Mouse (Mus musculus) embryonic facial prominence, embryonic 10.5 days (tissue): ENCODE measurements at regions not wholly inside any gene's neighbourhood (a gene's known extent, or its start where the extent isn't known, plus 50 kb on each side); places are given as distances from the start of the nearest gene placed in this dataset.

ENCODE experiments used
- DNase-seq: peaks from one replicate; pipeline ENCODE4 v3.0.0-alpha.2; 2017; ENCODE audit warnings: low spot score
- H3K27ac ChIP-seq: fragments of 300-500 bp; sonication (generic); replicated peaks from 2 replicates; pipeline ENCODE4 v1.5.1; 2016; ENCODE audit warnings: mild to moderate bottlenecking
- H3K27me3 ChIP-seq: fragments of 300-500 bp; sonication (generic); replicated peaks from 2 replicates; pipeline ENCODE4 v1.6.1; 2016; ENCODE audit warnings: low read depth, mild to moderate bottlenecking; ENCODE audit not compliant: poor library complexity, severe bottlenecking
- H3K36me3 ChIP-seq: fragments of 300-500 bp; sonication (generic); replicated peaks from 2 replicates; pipeline ENCODE4 v1.6.1; 2016; ENCODE audit warnings: mild to moderate bottlenecking, moderate library complexity
- H3K4me1 ChIP-seq: fragments of 300-500 bp; sonication (generic); 2 replicates; pipeline ENCODE4 v1.6.1; 2016
- H3K4me3 ChIP-seq: fragments of 300-500 bp; sonication (generic); 2 replicates; pipeline ENCODE4 v1.5.1; 2016; ENCODE audit warnings: mild to moderate bottlenecking, moderate library complexity
- H3K9me3 ChIP-seq: fragments of 300-500 bp; sonication (generic); 2 replicates; pipeline ENCODE4 v1.6.1; 2016; ENCODE audit warnings: mild to moderate bottlenecking
- WGBS: fragments of 180-500 bp; shearing (Covaris S2); methylation state at CpG from one replicate; pipeline ENCODE4 v1.1.7; 2016; 5-methylcytosine and 5-hydroxymethylcytosine counted together

DNA sequence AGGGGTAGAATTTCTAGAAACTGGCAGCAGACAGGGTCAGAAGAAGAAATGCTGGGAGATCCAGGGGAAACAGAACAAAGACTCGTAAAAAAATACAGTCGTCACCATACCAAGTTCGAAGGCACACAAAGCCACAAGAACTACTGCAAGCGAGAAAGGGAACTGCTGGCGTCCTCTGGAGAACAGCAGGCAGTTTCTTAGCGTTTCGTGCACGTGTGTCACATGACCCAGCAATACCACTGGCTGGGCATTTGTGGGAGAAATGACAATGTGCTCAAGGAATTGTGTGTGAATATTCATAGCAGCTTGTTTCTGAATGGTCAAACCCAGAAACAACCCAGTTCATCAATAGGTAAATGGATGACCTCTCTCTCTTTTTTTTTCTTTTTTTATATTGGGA is 211.5 kb upstream of the Peli2 start:
- H3K27me3 ChIP-seq, result no peaks in the 10 kb centered on the region
- WGBS, result 65% methylated on average over 8 of the region's 8 CpGs

DNA sequence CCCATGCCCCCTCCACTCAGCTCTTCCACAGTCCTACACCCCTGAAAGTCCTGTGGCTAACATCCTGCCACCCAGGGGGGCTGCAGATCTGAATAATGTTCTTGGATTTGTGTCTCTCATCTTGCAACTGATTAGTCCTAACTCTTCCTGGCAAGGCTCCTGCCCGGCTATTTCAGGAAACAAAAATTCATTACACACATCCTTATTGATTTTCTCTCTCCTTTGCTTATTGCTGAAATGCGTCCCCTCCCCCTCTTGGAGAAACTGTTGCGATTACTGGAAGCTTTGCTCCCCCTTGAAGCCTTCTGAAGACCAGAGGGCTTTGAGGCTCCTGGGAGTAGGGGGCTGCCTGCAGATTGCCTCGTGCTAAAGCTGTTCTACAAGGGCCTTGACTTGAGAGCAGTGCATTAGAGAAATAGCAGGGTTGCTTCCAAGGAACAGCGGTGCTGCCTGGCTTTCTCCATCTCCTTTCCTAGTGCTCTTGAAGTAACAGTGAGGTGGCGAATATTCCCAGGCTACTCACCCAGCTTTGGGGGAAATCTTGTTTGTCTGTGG is 209.8 kb upstream of the Peli2 start:
- DNase-seq, result no peak
- 0 out of 2 replicates have a peak, but pooled peaks cover 4% of the 10 kb centered on the region for H3K27me3 ChIP-seq
- peaks cover 20% of the 10 kb centered on the region for H3K4me1 ChIP-seq
- no peaks in the 10 kb centered on the region for H3K9me3 ChIP-seq
- 49% methylated on average over 6 of the region's 6 CpGs for WGBS
- no peaks in the 10 kb centered on the region for H3K36me3 ChIP-seq
- H3K4me3 ChIP-seq, result no peak overlapping the region
- H3K27ac ChIP-seq, result no peak overlapping the region; the same call in 1 of the 2 replicates

More for the DNA sequence above, 211.5 kb upstream of the Peli2 start:
- no peaks in the 10 kb centered on the region for H3K36me3 ChIP-seq
- DNase-seq, result no peak
- peaks cover 16% of the 10 kb centered on the region for H3K4me1 ChIP-seq
- H3K4me3 ChIP-seq, result no peak overlapping the region
- no peak overlapping the region for H3K27ac ChIP-seq
- no peaks in the 10 kb centered on the region for H3K9me3 ChIP-seq

DNA sequence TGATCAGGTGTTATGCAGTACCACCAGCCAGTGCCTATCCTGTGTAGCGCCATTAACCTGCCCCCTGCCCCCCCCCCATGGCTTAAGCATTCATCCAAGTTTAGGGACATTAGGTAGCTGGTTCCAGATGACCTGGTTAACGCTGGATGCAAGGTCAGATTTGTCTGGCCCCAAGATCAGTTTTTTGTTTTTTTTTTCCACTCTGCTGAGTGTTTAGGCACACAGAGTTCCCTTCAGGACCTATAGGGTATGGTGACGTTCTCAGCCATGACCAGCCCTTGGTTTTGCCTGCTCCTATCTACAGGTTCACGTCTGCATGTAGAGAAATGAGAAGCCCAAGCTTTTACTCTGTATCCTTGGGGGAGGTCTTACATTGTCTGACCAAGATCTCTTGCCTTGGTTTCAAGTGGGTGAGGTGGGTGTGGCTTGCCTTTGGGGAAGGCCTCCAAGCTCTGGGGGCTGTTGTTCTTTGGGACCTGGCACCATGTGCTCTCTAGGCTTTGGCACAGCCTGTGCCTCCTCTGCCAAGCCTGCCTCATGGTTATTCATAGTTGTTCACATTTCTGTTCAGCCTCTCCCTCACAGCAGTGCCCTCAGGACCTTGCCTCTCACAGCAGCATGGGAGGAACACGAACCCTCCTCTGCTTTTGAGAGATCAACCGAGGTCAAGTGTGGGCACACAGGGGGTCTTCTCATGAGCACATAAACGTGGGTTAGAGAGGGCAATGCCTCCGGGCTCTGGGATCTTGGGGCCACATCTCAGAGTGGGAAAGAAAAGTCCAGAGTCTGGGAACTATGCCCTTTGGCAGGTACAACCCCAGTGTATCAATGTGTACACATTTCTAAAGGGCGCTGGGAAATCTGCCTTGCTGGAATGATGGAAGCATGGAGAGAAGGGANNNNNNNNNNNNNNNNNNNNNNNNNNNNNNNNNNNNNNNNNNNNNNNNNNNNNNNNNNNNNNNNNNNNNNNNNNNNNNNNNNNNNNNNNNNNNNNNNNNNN is 208.8 kb upstream of the Peli2 start:
- no peaks in the 10 kb centered on the region for H3K9me3 ChIP-seq
- H3K4me3 ChIP-seq, result no peak overlapping the region
- 70% methylated on average over 9 of the region's 9 CpGs for WGBS
- DNase-seq, result no peak
- no peak overlapping the region for H3K27ac ChIP-seq
- H3K36me3 ChIP-seq, result no peaks in the 10 kb centered on the region
- H3K27me3 ChIP-seq, result 0 out of 2 replicates have a peak, but pooled peaks cover 4% of the 10 kb centered on the region
- H3K4me1 ChIP-seq, result peaks cover 20% of the 10 kb centered on the region

DNA sequence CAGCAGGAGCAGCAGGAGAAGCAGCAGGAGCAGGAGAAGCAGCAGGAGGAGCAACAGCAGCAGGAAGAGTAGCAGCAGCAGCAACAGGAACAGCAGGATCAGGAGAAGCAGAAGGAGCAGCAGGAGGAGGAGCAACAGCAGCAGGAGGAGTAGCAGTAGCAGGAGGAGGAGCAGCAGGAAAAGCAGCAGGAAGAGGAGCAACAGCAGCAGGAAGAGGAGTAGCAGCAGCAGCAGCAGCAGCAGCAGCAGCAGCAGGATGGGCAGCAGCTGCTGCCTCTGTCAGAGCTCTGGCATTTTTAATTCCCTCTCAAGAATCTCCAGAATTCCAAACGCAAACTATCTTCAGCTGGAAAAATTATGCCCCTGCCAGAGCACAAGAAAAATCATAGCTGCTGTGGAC is 205.0 kb upstream of the Peli2 start:
- Histone ChIP-seq H3K4me3 (no peak overlapping the region), H3K27ac (no peak overlapping the region; the same call in 1 of the 2 replicates), H3K9me3 (no peaks in the 10 kb centered on the region), H3K4me1 (peaks cover 13% of the 10 kb centered on the region), H3K36me3 (no peaks in the 10 kb centered on the region), H3K27me3 (0 out of 2 replicates have a peak, but pooled peaks cover 4% of the 10 kb centered on the region)
- WGBS, result 78% methylated on average over 1 of the region's 1 CpGs
- no peak for DNase-seq

DNA sequence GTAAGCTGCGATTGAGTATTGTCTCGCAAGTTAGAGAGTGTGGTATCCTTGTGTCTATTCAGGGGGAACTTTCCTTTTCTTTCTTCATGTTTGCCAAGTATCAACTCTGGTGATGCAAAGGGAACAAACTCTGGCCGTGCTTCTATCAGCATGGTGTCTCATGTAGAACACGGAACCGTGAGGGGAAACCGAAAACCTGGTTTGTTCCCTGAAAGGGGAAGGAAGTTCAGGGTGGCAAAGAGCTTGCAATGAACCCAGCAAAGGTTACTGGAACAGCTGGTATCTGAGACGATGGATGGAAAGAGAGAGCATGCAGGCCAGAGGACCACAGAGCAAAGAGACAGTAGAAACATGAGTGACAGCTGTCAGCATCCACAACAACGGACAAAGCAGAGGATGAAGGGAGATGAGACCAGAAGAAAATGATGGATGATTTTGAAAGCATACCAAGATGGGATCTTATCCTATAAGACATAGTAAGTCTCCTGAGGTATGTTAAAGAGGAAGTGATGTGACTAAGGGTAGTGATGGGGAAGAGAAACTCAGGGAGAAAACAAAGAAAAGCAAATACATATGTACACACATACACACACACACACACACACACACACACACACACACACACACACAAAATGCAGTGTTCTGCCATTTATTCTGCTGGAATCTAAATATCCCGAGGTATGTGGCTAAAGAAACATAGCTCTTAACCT is 199.8 kb upstream of the Peli2 start:
- no peak overlapping the region for H3K27ac ChIP-seq
- no peaks in the 10 kb centered on the region for H3K9me3 ChIP-seq
- H3K27me3 ChIP-seq, result no peaks in the 10 kb centered on the region
- no peak overlapping the region for H3K4me3 ChIP-seq
- H3K4me1 ChIP-seq, result 0 out of 2 replicates have a peak, but pooled peaks cover 3% of the 10 kb centered on the region
- no peak for DNase-seq
- no peaks in the 10 kb centered on the region for H3K36me3 ChIP-seq
- WGBS, result 90% methylated on average over 9 of the region's 9 CpGs

DNA sequence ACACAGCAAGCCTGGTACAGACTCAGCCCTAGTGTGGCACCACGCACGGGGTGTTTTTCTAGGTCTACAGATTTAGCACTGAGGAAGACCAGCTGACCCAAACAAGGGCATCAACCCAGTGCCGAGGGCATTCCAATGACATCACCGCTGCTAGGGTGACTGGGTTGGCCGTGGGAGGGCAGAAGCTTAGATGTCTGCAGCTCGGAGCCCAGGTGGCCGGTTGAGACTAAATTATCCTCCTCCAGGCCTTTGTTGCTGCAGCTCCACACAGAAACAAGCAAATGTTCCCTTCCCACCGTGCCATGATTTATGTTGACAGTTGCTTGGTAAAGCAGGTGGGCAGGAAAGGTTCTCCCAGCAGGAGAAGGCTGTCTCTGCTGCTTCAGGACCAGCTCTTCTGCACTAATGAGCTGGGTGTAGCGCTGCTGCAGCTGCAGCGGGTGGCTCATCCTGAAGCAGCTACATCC is 198.8 kb upstream of the Peli2 start:
- WGBS, result 63% methylated on average over 10 of the region's 10 CpGs
- Histone ChIP-seq H3K4me1 (0 out of 2 replicates have a peak, but pooled peaks cover 3% of the 10 kb centered on the region), H3K36me3 (no peaks in the 10 kb centered on the region), H3K9me3 (no peaks in the 10 kb centered on the region), H3K27ac (no peak overlapping the region), H3K27me3 (no peaks in the 10 kb centered on the region), H3K4me3 (no peak overlapping the region)
- no peak for DNase-seq

DNA sequence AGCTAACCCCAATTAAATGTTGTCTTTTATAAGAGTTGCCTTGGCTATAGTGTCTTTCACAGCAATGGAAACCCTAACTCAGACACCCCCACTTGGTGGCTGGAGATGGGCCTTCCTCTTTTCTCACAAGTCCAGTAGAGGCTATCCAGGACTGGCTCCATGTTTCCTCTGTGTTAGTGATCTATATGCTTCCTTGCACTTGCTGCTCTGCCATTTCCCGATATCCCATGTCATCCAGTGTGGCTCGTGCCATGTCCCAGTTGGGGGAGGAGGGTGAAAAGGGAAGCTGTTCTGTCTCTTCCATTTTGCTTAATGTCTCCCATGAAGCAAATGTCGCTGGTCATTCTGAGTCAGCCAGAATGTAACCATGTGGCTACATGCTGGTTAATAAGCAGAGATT is 194.2 kb upstream of the Peli2 start:
- 82% methylated on average over 3 of the region's 3 CpGs for WGBS
- Histone ChIP-seq H3K27ac (no peak overlapping the region), H3K36me3 (no peaks in the 10 kb centered on the region), H3K9me3 (no peaks in the 10 kb centered on the region), H3K4me1 (peaks cover 5% of the 10 kb centered on the region; the same call in 1 of the 2 replicates), H3K27me3 (no peaks in the 10 kb centered on the region), H3K4me3 (no peak overlapping the region)
- no peak for DNase-seq

DNA sequence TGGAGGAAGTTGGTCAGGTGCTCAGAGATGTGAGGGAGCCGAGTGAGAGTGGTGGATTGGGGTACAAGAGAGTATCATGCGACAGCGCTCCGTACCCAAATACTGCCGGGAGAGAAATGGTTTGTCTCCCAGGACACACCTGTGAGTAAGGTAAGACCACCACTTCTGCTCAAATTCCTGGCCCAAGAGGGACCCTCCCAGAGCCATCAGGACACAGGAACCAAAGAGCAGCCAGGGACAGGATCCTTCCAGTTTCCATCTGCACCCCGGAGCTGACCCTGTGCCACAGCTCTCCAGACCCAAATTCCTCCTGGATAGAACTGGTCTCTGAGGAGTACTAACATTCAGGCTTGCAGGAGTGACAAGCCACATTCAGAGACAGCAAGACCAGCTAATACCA is 185.2 kb upstream of the Peli2 start:
- Histone ChIP-seq H3K27me3 (no peaks in the 10 kb centered on the region), H3K4me1 (0 out of 2 replicates have a peak, but pooled peaks cover 5% of the 10 kb centered on the region), H3K4me3 (no peak overlapping the region), H3K36me3 (no peaks in the 10 kb centered on the region), H3K9me3 (no peaks in the 10 kb centered on the region), H3K27ac (no peak overlapping the region)
- WGBS, result 93% methylated on average over 6 of the region's 6 CpGs
- DNase-seq, result no peak

DNA sequence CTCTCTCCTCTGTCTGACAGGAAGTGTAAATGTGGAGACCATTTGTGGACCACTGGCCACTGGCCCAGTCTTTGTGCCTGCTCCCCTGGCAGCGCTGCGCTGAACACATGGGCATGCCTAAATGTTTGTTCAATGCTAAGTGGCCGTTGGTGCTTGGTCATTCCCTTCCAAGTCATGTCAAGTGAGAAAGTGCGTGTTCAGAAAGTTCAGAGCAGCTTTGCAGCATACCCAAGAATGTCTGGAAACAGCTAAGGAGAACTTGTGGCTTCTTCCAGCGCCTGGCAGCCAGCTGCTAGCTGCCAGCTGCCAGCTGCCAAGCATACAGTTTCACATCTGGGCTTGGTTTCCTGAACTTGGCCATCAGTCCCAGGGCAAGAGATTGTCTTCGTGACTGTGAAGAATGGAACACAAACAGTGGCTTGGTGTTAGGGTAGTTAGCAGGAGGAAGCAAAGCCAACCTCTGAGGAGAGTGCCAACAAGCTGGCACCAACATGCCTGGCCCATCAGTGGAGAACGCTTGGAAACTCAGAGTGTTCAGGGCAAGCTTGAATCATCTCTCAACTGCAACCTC is 183.5 kb upstream of the Peli2 start:
- Histone ChIP-seq H3K36me3 (no peaks in the 10 kb centered on the region), H3K9me3 (no peaks in the 10 kb centered on the region), H3K27me3 (no peaks in the 10 kb centered on the region), H3K4me3 (no peak overlapping the region), H3K4me1 (0 out of 2 replicates have a peak, but pooled peaks cover 5% of the 10 kb centered on the region), H3K27ac (no peak overlapping the region)
- WGBS, result 87% methylated on average over 7 of the region's 7 CpGs
- no peak for DNase-seq

DNA sequence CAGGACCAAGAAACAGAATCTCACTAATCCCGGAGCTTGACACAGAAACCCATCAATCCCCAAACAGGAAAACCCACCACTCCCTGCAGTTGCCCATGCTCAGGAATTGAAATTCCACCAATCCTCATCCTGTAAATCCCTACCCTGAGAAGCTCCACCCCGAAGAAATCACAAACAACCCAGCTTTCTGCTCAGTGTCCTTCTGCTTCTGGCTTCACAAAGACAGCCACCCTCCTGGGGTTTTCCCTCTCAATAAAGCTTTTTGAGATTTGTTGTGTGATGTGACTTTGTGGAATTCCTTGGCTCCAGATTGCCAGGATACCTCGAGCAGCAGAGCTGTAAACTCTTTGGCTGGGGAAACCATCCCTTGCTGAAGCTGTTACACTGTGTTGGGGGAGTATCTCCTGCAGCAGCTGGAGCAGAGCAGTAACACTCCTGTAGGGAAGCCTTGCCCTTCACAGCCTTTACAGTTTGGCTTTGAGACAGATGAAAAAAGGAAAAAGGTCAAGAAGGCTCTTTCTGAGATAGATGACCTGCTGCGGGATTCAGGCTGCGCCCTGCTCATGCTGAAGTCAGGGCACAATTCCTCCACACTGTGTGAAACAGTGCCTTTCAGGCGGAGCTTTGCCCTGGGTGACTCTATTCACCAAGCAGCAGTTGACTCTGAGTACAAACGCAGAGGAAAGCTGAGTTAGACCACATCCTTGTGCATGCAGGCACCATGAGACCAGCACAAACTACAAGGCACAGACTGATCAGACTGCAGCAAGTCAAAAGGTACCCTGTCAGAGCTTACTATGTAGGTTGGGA is 180.6 kb upstream of the Peli2 start:
- H3K9me3 ChIP-seq, result no peaks in the 10 kb centered on the region
- H3K4me1 ChIP-seq, result 0 out of 2 replicates have a peak, but pooled peaks cover 5% of the 10 kb centered on the region
- H3K27me3 ChIP-seq, result no peaks in the 10 kb centered on the region
- 59% methylated on average over 7 of the region's 7 CpGs for WGBS
- no peaks in the 10 kb centered on the region for H3K36me3 ChIP-seq
- DNase-seq, result no peak
- no peak overlapping the region; the same call in 1 of the 2 replicates for H3K27ac ChIP-seq
- no peak overlapping the region for H3K4me3 ChIP-seq

DNA sequence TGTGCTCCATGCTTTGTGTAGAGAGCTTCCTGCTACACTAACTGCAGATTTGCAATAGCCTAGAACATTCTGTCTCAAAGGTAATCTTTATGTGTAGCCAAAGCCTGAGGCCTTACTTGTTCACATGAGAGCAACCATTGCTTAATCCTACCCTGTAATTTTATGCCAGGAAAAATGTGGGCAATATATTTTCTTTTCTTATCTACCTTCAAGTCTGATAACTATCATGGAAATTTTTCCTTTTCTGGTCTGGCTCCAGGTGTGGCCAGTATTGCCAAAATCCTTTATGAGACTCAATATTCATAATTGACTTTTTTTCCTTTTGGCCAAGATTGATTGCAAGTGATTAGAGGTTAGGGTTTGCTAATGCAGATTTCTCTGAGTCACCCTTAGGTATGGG is 178.0 kb upstream of the Peli2 start:
- Histone ChIP-seq H3K4me3 (no peak overlapping the region), H3K27ac (no peak overlapping the region), H3K36me3 (no peaks in the 10 kb centered on the region), H3K4me1 (0 out of 2 replicates have a peak, but pooled peaks cover 5% of the 10 kb centered on the region), H3K9me3 (no peaks in the 10 kb centered on the region), H3K27me3 (no peaks in the 10 kb centered on the region)
- DNase-seq, result no peak
